Mouse (Mus musculus) liver, adult 2 months (tissue): ENCODE data around the gene Rnf207.

Source experiments
- CTCF ChIP-seq: fragments of 200-500 bp; IDR thresholded peaks from 2 replicates; pipeline ENCODE4 v1.5.1; 2011; ENCODE audit warnings: low read depth, low read length, control low read depth
- POLR2A ChIP-seq: fragments of 200-500 bp; IDR thresholded peaks from 2 replicates; pipeline ENCODE4 v1.6.1; 2011; ENCODE audit warnings: low read length, control low read depth; ENCODE audit not compliant: insufficient read depth; ENCODE audit errors: extremely low read depth

DNA sequence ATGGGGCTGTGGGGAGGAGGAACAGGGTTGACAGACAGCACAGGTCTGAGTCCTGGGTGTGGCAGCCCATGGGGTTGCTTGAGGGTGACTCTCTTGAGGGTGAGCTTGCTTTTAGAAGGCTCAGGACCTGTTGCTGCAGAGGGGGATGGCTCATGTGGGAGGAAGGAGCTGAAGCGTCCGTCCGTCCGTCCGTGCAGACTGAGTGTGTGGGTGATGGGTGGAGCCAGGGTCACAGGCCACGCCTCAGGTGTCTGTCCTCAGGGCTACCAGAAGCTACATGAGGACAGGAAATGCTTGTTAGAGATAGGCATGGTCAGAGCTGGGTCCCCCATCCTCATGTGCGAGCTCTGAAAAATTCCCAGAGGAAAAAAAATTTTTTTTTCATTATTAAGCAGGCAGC, 25.9 kb upstream of the Rnf207 start:
- TF ChIP-seq POLR2A (no peak), CTCF (no peak)
